Comparison of ENCODE assay signal across 8 mouse cellular contexts in the genomic region with DNA sequence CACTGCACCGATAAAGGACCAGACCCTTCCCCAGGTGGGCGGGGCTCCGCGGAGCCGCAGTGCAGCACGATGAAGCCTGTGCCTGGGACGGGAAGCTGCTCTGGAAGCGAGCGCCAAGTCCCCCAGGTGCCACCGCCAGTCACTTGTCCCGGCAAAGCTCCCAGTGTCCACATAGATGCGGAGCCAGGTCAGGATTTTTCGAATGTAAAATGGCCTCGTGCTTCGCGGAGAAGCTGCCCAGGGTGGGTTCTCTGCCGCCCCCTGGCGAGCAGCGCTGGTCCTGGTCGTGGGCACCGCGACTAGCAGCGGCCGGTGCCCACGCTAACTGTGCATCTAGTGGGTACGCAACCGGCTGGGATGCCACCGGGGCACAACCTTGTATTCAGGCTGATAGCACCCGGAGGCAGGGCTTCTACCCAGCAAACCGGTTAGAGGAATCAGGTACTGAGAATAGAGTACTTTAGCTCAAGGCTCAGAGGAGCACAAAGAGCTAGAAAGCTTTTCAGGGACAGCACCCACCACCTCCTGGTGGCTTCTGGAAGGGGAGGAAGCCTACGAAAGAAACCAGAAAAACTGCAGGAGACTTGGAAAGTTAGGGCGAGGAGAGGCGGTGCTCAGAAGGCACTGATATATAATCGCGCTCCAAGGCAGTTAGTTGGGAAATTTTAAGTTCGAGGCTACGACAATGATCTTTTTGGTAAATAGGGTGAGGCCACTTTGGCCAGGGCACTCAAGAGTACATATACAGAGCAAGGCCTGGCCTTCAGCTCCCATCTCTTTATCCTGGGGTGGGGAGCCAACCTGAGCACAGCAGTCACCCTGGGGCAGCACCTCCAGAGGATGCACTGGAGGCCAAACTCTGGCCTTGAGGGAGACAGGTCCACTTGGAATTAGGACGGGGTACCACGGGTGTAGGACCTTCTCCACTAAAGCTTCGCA. TPM values are rescaled to one million over a fixed set of nuclear protein-coding genes. Genes with fewer than 3 reads are reported as not detected.
DNase-seq lines count a peak whose midpoint lies in the region; ATAC-seq and TF ChIP-seq lines count a peak whose summit lies in the region.

No protein-coding gene starts in this region.

- peaks cover 3% of the 10 kb centered on the region; the same call in 1 of the 2 replicates for H3K36me3 ChIP-seq in hindbrain, postnatal 0 days (ENCODE audit: insufficient read depth, low read length)

- intact Hi-C loops in left cerebral cortex, postnatal 14 days (cut with DNase I), result loop anchor here (1.0 to 5.0 kb wide), 2 partner anchors 57 to 87 kb away; no protein-coding TSS in a partner anchor

- no peaks in the 10 kb centered on the region for H3K9me3 ChIP-seq in hindbrain, postnatal 0 days (ENCODE audit: low read length)

- ATAC-seq in hindbrain, postnatal 0 days, result peak; percentile 41
- ATAC-seq in megakaryocyte progenitor cell, adult 5-6 weeks (replicated peaks; ENCODE audit: poor library complexity), result peak; percentile 88

- H3K4me1 ChIP-seq in hindbrain, postnatal 0 days (ENCODE audit: insufficient read depth, low read length), result peaks cover 25% of the 10 kb centered on the region

- peak overlapping the region; percentile 36 for H3K4me3 ChIP-seq in hindbrain, postnatal 0 days (ENCODE audit: low read length)

- peak; percentile 79 to 86 for DNase-seq in adrenal gland, adult 18-20 months (ENCODE audit: low spot score in 2 of 2)
- peak; percentile 81 to 88 for DNase-seq in cerebellum, postnatal 4 days (ENCODE audit: low spot score in 2 of 2)
- DNase-seq in gastrocnemius, adult 8-10 months (ENCODE audit: low spot score in 2 of 2), result peak; percentile 46 to 74
- peak; percentile 90 for DNase-seq in hindbrain, postnatal 0 days (ENCODE audit: low spot score)
- peak; percentile 85 to 86 for DNase-seq in left cerebral cortex, postnatal 14 days (ENCODE audit: low spot score in 2 of 2)
- DNase-seq in right cerebral cortex, postnatal 10 days (ENCODE audit: low spot score in 2 of 2), result peak; percentile 84 to 89
- DNase-seq in urinary bladder, postnatal 36 days (ENCODE audit: low spot score in 2 of 2), result peak; percentile 58 to 69

- peak overlapping the region; percentile 96 for H3K27ac ChIP-seq in hindbrain, postnatal 0 days

- WGBS in hindbrain, postnatal 0 days, result 6% methylated on average over 40 of the region's 40 CpGs

- peak overlapping the region; percentile 58 for H3K4me2 ChIP-seq in hindbrain, postnatal 0 days (ENCODE audit: low read depth, low read length)

- peak; percentile 85 for TF ChIP-seq CTCF in hindbrain, postnatal 0 days (IDR thresholded peaks at IDR 0.05; ENCODE audit: low read depth)

- H3K27me3 ChIP-seq in hindbrain, postnatal 0 days (ENCODE audit: insufficient read depth, low read length), result no peaks in the 10 kb centered on the region

- peak overlapping the region; percentile 55 for H3K9ac ChIP-seq in hindbrain, postnatal 0 days (replicated peaks; ENCODE audit: low read length)

RNA-seq across cellular contexts. Expression of gene Tmem209, which starts 49.5 kb away (rescaled TPM):
- 10 to 100 TPM; 15.3 to 19.5 TPM for total RNA-seq in adrenal gland, adult 18-20 months (2021)
- total RNA-seq in gastrocnemius, adult 8-10 months (2022), result 10 to 100 TPM in 3 of 4 experiments, 1 to 10 TPM in 1; 9.2 to 12.5 (median 10.6) TPM
- 35.3 and 50.0 TPM in 2 replicates for total RNA-seq in hindbrain, postnatal 0 days (2014; rRNA removed)
- polyA plus RNA-seq in hindbrain, postnatal 0 days (2015; fragmentation: Nextera tagmentation; extraction: Ambion mirVana), result 23.2 and 25.0 TPM in 2 replicates
- total RNA-seq in left cerebral cortex, postnatal 14 days (2021), result 10 to 100 TPM; 16.1 to 16.4 TPM
- 46.5 and 62.6 TPM in 2 replicates for total RNA-seq in megakaryocyte progenitor cell, adult 5-6 weeks (2015)
- total RNA-seq in megakaryocyte progenitor cell, adult 5-6 weeks (2017), result 29.4 and 31.7 TPM in 2 replicates

RNA-seq across cellular contexts. Expression of gene Ssmem1, which starts 49.6 kb away (rescaled TPM):
- under 1 TPM in 1 of 2 experiments, not detected in 1; 0.22 TPM for total RNA-seq in adrenal gland, adult 18-20 months (2021)
- total RNA-seq in gastrocnemius, adult 8-10 months (2022), result under 1 TPM in 1 of 4 experiments, not detected in 3; 0.36 TPM
- 0.26 TPM in 1 of 2 replicates, not detected in the other for total RNA-seq in hindbrain, postnatal 0 days (2014; rRNA removed)
- 0.18 and 0.39 TPM in 2 replicates for polyA plus RNA-seq in hindbrain, postnatal 0 days (2015; fragmentation: Nextera tagmentation; extraction: Ambion mirVana)
- total RNA-seq in left cerebral cortex, postnatal 14 days (2021), result 1 to 10 TPM in 1 of 2 experiments, under 1 TPM in 1; 0.25 to 1.3 TPM
- not detected in 2 replicates for total RNA-seq in megakaryocyte progenitor cell, adult 5-6 weeks (2015)
- total RNA-seq in megakaryocyte progenitor cell, adult 5-6 weeks (2017), result not detected in 2 replicates

RNA-seq across cellular contexts. Expression of gene Klhdc10, which starts 58.4 kb away (rescaled TPM):
- 10 to 100 TPM; 63.0 to 68.5 TPM for total RNA-seq in adrenal gland, adult 18-20 months (2021)
- total RNA-seq in gastrocnemius, adult 8-10 months (2022), result 10 to 100 TPM; 35.6 to 46.1 (median 40.0) TPM
- total RNA-seq in hindbrain, postnatal 0 days (2014; rRNA removed), result 97.1 and 103 TPM in 2 replicates
- polyA plus RNA-seq in hindbrain, postnatal 0 days (2015; fragmentation: Nextera tagmentation; extraction: Ambion mirVana), result 20.6 and 23.2 TPM in 2 replicates
- total RNA-seq in left cerebral cortex, postnatal 14 days (2021), result 100 to 1,000 TPM; 135 to 138 TPM
- total RNA-seq in megakaryocyte progenitor cell, adult 5-6 weeks (2015), result 27.2 and 28.4 TPM in 2 replicates
- total RNA-seq in megakaryocyte progenitor cell, adult 5-6 weeks (2017), result 50.8 and 69.9 TPM in 2 replicates

Comparison
In these comparisons a context has a peak if more than half of its experiments do, and no peak if none do; other contexts are left out.
1. Peak in every context shown above with its lines: DNase-seq, ATAC-seq, H3K4me3 ChIP-seq and H3K27ac ChIP-seq.